Mouse (Mus musculus) embryonic facial prominence, embryonic 11.5 days (tissue): ENCODE measurements at regions not wholly inside any gene's neighbourhood (a gene's known extent, or its start where the extent isn't known, plus 50 kb on each side); places are given as distances from the start of the nearest gene placed in this dataset.

ENCODE experiments used
- ATAC-seq: fragments of 200-750 bp; cut with Nextera tagmentation; replicated peaks from 2 replicates; pipeline ENCODE4 v1.8.0; 2017; ENCODE audit warnings: low read depth; ENCODE audit not compliant: insufficient number of reproducible peaks, low FRiP score, low TSS enrichment
- DNase-seq: peaks from one replicate; pipeline ENCODE4 v3.0.0-alpha.2; 2015; ENCODE audit warnings: low spot score
- H3K27ac ChIP-seq: fragments of 300-500 bp; sonication (generic); replicated peaks from 2 replicates; pipeline ENCODE4 v1.5.1; 2014; ENCODE audit warnings: mild to moderate bottlenecking, low read depth, low read length, control low read depth
- H3K27me3 ChIP-seq: fragments of 300-500 bp; sonication (generic); 2 replicates; pipeline ENCODE4 v1.6.1; 2014; ENCODE audit warnings: mild to moderate bottlenecking, low read length, moderate library complexity, mixed read lengths; ENCODE audit not compliant: control insufficient read depth, insufficient read depth
- H3K36me3 ChIP-seq: fragments of 300-500 bp; sonication (generic); replicated peaks from 2 replicates; pipeline ENCODE4 v1.6.1; 2014; ENCODE audit warnings: low read depth, mild to moderate bottlenecking, low read length, moderate library complexity, mixed read lengths; ENCODE audit not compliant: control insufficient read depth, insufficient read depth
- H3K4me1 ChIP-seq: fragments of 300-500 bp; sonication (generic); 2 replicates; pipeline ENCODE4 v1.6.1; 2014; ENCODE audit warnings: low read length, mixed read lengths; ENCODE audit not compliant: control insufficient read depth, insufficient read depth
- H3K4me2 ChIP-seq: fragments of 300-500 bp; sonication (generic); 2 replicates; pipeline ENCODE4 v1.6.1; 2014; ENCODE audit warnings: low read depth, mild to moderate bottlenecking, control low read depth, low read length, moderate library complexity
- H3K4me3 ChIP-seq: fragments of 300-500 bp; sonication (generic); 2 replicates; pipeline ENCODE4 v1.5.1; 2014; ENCODE audit warnings: low read depth, low read length, control low read depth
- H3K9ac ChIP-seq: fragments of 300-500 bp; sonication (generic); replicated peaks from 2 replicates; pipeline ENCODE4 v1.6.1; 2014; ENCODE audit warnings: mild to moderate bottlenecking, control low read depth, low read length
- H3K9me3 ChIP-seq: fragments of 300-500 bp; sonication (generic); replicated peaks from 2 replicates; pipeline ENCODE4 v1.6.1; 2016; ENCODE audit warnings: mild to moderate bottlenecking, low read length, inconsistent platforms, mixed read lengths; ENCODE audit not compliant: control insufficient read depth
- whole genome bisulfite sequencing: fragments of 180-500 bp; shearing (Covaris S2); extraction: QIAGEN DNeasy Blood & Tissue Kit; methylation state at CpG from one replicate; pipeline ENCODE4 v1.1.7; 2014; 5-methylcytosine and 5-hydroxymethylcytosine counted together

DNA sequence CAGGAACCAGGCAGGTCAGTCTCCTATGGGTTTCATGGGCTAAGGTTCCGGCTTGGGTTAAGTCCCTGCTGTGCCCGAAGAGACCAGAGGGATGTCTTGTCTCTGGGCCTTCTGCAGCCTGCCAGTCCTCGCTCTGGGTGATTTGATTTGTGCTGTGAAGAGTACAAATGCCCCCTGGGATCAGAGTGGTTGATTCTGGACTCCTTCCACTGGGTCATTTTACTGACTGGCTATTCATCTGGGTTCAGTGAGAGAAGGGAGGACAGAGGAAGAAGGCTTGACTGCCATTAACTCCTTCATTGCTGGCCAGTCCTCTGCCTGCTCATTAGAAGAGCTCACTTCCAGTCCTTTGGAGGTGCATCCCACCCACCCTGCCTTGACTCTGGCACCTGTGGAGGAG is 124.0 kb upstream of the Ncam1 start:
- Histone ChIP-seq H3K27ac (no peak overlapping the region), H3K27me3 (no peaks in the 10 kb centered on the region), H3K36me3 (no peaks in the 10 kb centered on the region), H3K4me2 (no peak overlapping the region), H3K9ac (no peak overlapping the region), H3K4me3 (no peak overlapping the region), H3K4me1 (no peaks in the 10 kb centered on the region), H3K9me3 (no peaks in the 10 kb centered on the region)
- ATAC-seq (no peak), DNase-seq (no peak)
- 42% methylated on average over 3 of the region's 3 CpGs for WGBS

DNA sequence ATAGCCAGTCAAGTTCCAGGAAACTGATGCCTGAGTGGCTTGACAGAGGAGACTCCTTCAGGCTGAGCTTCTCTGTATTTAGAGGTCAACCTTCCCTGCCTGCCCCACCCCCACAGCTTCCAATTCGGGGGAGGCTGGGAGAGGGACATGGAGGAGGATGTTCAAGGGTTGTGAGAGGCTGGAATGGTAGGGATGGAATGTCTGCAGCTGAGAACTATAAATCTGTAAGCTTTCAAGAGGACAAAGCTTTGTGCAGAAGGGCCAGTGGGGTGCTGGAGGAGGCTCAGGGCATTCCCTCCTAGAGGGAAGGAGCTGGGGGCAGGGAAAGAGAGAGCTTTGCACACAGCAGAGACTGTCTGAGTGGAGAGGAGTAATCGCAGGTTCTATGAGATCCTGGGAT is 123.4 kb upstream of the Ncam1 start:
- Histone ChIP-seq H3K27me3 (no peaks in the 10 kb centered on the region), H3K4me3 (no peak overlapping the region), H3K27ac (no peak overlapping the region), H3K4me1 (no peaks in the 10 kb centered on the region), H3K36me3 (no peaks in the 10 kb centered on the region), H3K9ac (no peak overlapping the region), H3K4me2 (no peak overlapping the region), H3K9me3 (no peaks in the 10 kb centered on the region)
- ATAC-seq (no peak), DNase-seq (no peak)
- 28% methylated on average over 2 of the region's 2 CpGs for WGBS

DNA sequence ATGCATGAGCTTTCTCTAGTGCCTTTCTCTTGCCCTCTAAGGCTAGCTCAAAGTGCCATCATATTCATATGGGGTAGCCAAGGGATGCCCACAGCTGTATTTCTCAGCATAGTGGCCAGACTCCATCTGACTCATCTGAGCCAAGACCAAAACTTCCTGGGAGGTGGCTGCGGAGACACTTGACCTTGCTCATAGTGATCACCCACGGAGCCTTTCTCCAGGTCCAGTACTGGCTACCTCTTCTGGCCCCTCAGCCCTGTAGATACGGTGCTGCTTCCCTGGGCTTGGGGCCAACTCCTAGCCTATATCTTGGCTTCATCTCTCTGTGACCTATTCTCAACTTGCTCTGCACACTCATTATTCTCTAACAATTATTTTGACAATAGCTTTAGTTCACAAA is 122.6 kb upstream of the Ncam1 start:
- no peak overlapping the region for H3K27ac ChIP-seq
- no peaks in the 10 kb centered on the region for H3K36me3 ChIP-seq
- H3K4me3 ChIP-seq: no peak overlapping the region
- no peak overlapping the region for H3K4me2 ChIP-seq
- H3K9ac ChIP-seq: no peak overlapping the region
- H3K9me3 ChIP-seq: no peaks in the 10 kb centered on the region
- 94% methylated on average over 3 of the region's 3 CpGs for WGBS
- H3K27me3 ChIP-seq: no peaks in the 10 kb centered on the region
- ATAC-seq: no peak
- DNase-seq: no peak
- H3K4me1 ChIP-seq: no peaks in the 10 kb centered on the region

DNA sequence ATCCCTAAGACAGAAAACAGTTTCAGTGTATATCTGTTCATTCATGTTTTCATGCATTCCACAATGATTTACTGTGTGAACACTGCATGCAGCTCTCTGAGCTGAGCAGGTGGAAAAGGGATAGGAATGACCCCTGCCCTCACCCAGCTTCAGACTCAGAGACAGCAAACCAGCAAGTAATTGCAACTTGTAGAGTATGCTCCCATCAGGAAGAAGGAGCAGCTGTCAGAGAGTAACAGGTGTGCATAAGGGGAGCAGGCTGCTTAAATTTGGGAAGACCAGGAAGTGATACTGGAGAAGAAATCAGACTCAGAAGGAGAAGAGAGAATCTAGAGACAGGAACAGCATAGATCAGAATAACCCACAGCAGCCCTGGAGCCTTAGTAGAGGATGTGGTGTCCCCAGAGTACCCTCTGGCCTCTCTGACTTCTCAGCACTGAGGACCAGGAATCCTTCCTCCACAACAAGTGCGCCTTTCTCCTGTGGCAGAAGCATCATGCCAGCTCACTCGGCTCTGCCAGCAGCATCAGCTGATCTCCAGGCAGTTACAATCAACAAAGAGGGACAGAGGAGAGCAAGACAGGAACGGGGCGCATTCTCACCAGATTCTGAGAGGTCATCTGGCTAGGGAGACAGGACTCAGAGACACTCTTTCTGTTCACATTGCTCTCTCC is 116.5 kb upstream of the Ncam1 start:
- Histone ChIP-seq H3K4me1 (no peaks in the 10 kb centered on the region), H3K4me3 (no peak overlapping the region), H3K27me3 (no peaks in the 10 kb centered on the region), H3K9me3 (no peaks in the 10 kb centered on the region), H3K36me3 (no peaks in the 10 kb centered on the region), H3K4me2 (no peak overlapping the region), H3K27ac (no peak overlapping the region), H3K9ac (no peak overlapping the region)
- ATAC-seq (no peak), DNase-seq (no peak)
- WGBS: 76% methylated on average over 4 of the region's 4 CpGs

DNA sequence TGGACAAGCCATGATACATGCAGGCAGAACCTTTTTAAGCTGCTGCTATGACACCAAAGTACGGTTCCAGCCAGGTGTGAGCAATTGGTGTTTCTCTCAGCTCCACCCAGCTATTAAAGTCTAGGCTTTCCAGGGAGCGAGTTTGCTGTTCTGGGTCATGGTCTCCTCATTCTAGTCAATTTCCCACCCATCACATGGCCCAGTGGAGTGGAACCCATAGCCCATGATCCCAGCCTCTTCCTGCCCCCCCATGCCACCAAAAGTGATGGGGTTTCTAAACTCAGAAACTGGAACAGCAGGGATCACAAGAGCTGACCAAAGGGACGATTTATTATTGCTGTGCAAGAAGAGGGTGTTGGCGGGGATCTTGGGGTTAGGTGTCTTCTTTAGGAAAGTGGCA is 115.0 kb upstream of the Ncam1 start:
- 84% methylated on average over 4 of the region's 4 CpGs for WGBS
- H3K4me2 ChIP-seq: no peak overlapping the region

DNA sequence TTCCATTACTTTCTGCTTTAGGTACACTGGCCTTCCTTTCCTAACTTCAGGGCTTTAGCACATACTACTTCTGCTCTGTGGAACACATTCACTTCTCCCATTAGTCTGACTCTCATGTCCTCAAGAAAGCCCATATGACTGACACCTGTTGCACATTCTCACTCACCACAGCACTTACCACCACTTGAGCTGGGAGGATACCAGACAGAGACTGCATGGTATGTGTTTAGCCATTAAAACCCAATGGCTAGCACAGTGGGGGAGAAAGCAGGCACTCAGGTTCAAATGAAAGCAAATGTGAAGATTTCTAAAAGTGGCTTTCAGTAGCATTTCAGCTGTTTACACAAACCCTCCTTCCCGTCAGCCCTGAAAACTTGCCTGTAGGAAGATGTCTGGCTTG is 113.6 kb upstream of the Ncam1 start:
- Histone ChIP-seq H3K4me1 (no peaks in the 10 kb centered on the region), H3K36me3 (no peaks in the 10 kb centered on the region), H3K4me3 (no peak overlapping the region), H3K27me3 (no peaks in the 10 kb centered on the region), H3K4me2 (no peak overlapping the region), H3K27ac (no peak overlapping the region), H3K9ac (no peak overlapping the region), H3K9me3 (no peaks in the 10 kb centered on the region)
- ATAC-seq (no peak), DNase-seq (no peak)
- WGBS: 68% methylated on average over 1 of the region's 1 CpGs

More for the DNA sequence above, 115.0 kb upstream of the Ncam1 start:
- Histone ChIP-seq H3K9ac (no peak overlapping the region), H3K27me3 (no peaks in the 10 kb centered on the region), H3K4me3 (no peak overlapping the region), H3K4me1 (no peaks in the 10 kb centered on the region), H3K36me3 (no peaks in the 10 kb centered on the region), H3K27ac (no peak overlapping the region), H3K9me3 (no peaks in the 10 kb centered on the region)
- ATAC-seq: no peak
- DNase-seq: no peak

DNA sequence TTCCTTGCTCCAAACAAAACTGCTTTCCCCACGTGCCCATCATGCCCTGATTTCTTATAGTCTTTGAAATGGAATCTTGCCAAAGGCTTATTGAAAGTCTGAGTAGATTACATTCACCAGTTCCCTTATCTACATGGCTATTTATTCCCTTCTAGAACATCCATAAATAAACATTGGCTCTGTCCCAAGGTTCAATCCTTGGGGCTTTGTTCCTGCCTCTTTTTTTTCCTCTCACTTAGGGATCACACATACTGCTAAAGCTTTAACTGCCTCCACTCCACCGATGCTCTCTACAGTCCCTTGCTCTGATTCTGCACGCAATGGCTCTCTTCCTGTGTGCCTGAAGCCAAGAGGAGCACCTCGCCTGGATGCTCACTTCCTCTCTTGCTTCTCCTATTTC is 107.6 kb upstream of the Ncam1 start:
- Histone ChIP-seq H3K27ac (no peak overlapping the region), H3K4me2 (no peak overlapping the region), H3K4me3 (no peak overlapping the region), H3K9me3 (no peaks in the 10 kb centered on the region), H3K27me3 (no peaks in the 10 kb centered on the region), H3K4me1 (no peaks in the 10 kb centered on the region), H3K9ac (no peak overlapping the region), H3K36me3 (no peaks in the 10 kb centered on the region)
- DNase-seq (no peak), ATAC-seq (no peak)
- WGBS: 66% methylated on average over 4 of the region's 4 CpGs

DNA sequence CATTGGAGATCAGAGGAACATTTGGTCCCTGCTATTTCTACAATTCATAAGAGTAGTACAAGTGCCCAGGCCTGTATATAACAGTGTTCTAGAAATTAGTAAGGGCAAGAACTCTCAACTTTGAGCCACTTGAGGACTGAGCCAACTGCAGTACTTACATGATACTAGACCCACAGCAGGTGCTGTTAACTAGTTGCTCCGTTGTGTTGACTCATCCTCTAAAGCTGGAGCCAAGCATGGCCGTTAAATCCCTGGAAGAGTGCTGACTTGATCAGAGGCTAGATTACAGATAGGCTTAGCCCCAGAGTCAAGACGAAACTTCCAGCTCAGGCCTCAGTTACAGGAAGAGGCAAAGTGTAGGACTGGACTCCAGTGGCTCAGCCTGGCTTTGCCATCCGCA is 107.0 kb upstream of the Ncam1 start:
- DNase-seq (no peak), ATAC-seq (no peak)
- Histone ChIP-seq H3K27me3 (no peaks in the 10 kb centered on the region), H3K4me2 (no peak overlapping the region), H3K9me3 (no peaks in the 10 kb centered on the region), H3K4me3 (no peak overlapping the region), H3K36me3 (no peaks in the 10 kb centered on the region), H3K9ac (no peak overlapping the region), H3K27ac (no peak overlapping the region), H3K4me1 (no peaks in the 10 kb centered on the region)
- 83% methylated on average over 4 of the region's 4 CpGs for WGBS
